Mouse (Mus musculus) megakaryocyte, embryonic 14.5 days (primary cell): ENCODE data around the gene Gm8369.

ENCODE experiments used
- FLI1 ChIP-seq: IDR thresholded peaks from 2 replicates; pipeline ENCODE4 v1.6.1; 2012; ENCODE audit warnings: low read length, inconsistent platforms, mixed read lengths
- GATA1 ChIP-seq: IDR thresholded peaks from 3 replicates; pipeline ENCODE4 v1.6.1; 2012; ENCODE audit warnings: mixed read lengths, low read length, inconsistent platforms, borderline replicate concordance

- TF ChIP-seq GATA1: no peak
- no peak for TF ChIP-seq FLI1
Observed at GRCm38 (mm10) chr19:11491406-11492189, 5.9 kb downstream of the Gm8369 start.
